Mouse (Mus musculus) cerebellum, adult (tissue): ENCODE results near the gene Cdk6.
"Not testable (repeated sequence)": the region's sequence is repeated elsewhere in the genome, so short reads cannot be mapped to it uniquely, and the experiment has no call there.

Source experiments
- ATAC-seq: cut with Nextera tagmentation; 2 replicates; pipeline ENCODE4 v1.9.2; 2017; ENCODE audit warnings: mild to moderate bottlenecking, moderate library complexity, mixed read lengths; ENCODE audit not compliant: insufficient number of reproducible peaks, low FRiP score, low TSS enrichment

Cdk6 gene

DNA sequence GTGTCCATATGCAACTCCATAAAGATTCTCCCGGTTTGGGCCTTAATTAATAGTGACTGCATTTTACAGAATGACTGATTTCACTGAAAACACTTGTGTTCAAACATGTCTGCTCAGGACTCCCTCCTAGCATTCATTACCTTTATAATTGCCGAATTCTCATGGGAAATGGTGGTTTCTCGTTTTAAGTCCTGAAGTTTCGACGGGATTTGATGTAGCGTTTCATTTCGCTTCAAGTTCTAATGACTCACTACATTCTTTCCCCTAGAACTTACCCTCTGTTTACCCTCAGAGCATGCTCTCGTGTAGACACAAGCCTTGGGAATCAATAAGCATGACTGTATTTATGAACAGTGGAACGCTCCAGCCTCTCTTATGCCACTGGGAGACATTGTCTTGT lies 66.6 kb downstream of the Cdk6 start:
- no peak for ATAC-seq

DNA sequence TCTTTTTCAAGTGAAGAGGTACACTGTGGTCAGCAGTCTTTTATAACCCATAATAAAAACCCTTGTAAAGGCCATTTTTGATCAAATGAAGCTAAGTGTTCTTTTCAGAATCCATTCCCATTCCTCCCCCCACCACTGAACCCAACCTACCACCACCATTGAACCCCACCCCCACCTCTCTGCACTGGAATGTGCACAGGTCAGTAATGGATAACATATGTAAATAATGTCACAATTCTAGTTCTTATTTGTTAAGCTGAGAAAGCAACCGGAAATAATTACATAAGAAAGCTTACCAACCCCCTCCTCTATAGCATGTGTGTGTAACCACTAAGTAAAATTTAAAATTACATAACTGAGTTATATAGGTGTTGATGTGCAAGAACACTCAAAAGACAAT lies 76.9 kb downstream of the Cdk6 start:
- not testable (repeated sequence) for ATAC-seq

DNA sequence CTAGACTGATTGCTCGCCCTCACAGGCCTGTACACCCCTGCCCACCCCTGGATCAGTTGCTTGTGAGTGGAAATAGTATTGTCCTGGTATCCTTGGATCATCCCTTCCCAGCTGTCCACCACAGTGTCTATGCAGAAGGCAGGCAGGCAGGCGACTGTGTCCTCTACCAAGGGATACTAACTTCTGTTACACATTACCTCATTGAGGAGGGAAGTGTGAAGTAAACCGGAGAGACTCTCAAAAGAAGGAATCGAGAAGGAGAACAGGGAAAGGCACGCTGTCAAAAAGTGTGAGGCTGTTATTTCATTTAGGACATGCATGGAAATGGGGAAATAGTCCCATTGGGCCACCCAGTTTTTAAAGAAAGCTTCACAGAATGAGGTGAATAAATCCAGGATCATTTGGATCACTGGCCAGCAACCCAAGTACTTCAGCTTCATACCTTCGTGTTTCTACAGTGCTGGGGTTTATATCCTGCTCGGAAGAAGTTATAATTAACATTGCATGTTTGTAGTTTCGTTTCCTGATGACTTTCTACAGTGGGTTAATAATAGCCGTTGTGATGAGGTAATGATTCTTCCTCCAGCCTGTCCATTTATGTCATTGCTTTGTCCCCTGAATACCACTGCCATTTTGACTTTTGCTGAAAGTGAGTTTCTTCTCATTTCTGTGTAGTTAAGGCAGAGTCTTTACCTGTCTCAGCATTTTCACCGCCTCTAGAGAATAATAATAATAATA lies 79.0 kb downstream of the Cdk6 start:
- no peak for ATAC-seq

DNA sequence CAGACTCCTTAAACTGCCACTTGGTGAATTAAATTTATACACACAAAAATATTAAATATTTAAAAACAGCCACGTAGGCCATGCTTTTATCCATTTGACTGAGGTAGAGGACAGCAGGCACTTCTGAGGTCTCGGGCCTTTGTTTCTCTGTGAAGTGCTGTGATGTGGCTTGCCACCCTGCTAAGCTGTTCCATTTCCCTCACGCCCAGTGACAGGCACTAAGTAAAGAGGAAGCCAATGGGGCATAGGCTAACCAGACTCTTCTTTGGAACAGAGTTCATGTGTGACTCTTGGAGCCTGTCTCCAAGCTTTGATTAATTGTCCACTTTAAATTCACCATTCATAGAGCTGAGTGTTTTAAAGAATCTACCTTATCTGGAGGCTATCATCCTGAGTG lies 79.5 kb downstream of the Cdk6 start:
- ATAC-seq, result no peak

DNA sequence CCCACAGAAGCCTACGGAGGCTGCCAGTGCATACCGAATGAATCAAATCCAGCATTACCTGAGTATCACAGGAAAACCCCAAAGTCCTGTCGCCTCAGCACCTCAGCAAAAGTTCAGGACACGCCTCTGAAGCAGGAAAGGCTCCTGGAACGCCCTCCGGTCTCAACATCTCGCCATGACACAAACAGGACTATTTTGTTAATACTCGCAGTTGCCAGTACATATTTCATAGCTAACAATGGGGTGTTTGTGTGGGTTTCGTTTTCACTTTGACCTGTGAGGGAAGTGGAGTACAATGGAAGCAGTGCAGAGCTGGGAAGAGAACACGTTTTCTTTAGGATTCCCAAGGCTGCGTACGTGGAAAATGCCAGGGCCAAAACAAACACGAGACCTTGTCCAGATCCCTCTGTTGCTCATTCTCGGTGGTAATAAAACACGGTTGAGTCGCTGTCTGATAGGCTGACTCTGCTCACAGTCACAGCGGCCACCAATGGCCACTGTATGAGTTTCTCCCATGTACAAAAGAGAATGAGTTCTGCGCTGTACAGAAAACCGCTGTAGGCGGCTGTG lies 91.9 kb downstream of the Cdk6 start:
- ATAC-seq, result not testable (repeated sequence)

DNA sequence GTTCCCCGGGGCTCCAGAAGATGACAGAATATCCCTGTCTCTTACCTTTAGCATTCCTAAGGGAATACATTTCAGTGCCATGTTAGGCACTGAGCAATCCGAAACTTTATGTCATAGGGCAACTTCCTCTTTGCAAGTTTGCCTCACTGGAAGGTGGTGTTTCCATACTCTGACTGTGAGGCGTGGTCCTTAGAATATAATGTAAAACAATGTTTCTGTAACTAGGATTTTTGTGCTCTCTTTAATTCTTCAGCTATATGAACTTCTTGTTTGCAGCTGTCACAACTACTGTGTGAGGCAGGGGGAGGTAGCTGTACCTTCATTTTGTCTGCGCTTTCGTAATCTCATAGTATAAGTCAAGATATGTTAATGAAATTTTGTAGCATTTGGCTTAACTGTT lies 92.8 kb downstream of the Cdk6 start:
- ATAC-seq, result not testable (repeated sequence)

DNA sequence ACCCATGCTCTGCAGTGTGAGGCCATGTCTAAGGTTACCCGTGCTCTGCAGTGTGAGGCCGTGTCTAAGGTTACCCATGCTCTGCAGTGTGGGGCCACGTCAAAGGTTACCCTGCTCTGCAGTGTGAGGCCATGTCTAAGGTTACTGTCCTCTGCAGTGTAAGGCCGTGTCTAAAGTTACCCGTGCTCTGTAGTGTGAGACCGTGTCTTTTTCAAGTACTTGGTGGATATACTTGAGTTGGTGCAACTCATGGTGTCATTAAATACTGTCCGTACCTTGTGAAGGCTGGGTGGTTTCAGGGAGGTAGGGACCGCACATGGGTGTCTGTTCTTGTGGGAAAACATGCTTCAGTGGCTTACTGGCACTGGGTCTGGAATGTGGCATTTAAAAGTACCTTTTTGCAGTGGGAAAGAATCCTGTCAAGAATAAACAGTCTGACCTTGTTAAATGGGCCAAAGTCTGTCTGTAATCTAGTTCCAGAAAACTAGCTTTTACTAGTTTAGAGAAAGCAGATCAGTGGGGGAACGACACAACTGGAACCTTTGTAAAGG lies 97.2 kb downstream of the Cdk6 start:
- ATAC-seq, result not testable (repeated sequence)

DNA sequence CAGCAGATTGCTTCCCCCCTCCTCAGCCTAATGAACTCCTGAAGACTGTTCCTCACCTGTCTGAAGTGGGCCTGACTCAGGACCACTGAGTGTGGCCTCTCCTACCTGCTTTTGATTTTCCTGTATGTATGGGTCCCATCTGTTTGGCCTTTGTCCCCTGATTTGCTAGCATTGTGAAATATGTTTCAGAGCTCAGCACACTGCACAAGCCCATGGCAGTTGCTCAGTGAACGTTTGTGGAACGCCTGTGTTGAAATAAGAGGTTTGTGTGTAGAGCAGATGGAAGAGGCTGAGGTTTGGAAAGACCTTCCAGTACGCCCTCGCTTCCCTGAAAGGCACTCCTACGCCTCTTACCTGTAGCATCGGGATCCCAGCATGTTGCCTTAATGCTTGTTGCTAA lies 98.1 kb downstream of the Cdk6 start:
- ATAC-seq, result not testable (repeated sequence)

DNA sequence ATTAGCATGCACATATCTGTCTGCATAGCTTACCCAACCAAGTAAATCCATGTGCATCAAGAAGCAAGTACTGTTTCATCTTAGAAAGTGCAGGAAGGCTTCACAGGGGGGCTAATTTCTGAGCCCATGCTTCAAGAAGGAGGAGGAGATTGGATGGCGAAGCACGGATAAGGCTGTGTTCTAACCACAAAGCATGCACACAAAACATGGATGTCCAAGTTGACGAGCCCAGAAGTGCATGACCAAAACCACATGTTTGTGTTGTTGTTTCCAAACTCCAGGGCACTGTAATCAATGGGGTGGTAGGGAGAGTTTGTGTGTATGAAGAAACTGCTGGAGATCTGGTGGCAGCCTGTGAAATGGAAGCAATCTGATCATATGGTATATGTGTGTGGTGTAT lies 101.2 kb downstream of the Cdk6 start:
- ATAC-seq, result not testable (repeated sequence)

DNA sequence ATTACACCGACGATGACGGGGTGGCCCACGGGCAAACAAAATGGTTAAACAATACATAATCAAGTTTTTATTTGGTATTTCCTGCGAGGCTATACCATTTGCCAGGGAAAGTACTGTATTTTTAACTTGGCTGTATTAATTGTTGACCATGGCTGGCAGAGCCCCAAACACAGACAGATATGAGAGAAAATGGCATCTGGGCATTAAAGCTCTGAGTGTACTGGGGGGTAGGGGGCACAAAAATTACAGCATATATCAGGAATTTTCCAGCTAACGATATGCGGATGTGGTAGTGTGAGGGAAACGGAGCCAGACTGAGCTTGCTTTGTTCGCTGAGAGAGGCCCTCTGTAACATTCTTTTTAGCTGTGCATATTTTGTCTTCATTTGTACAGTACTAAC lies 109.9 kb downstream of the Cdk6 start:
- ATAC-seq, result not testable (repeated sequence)

DNA sequence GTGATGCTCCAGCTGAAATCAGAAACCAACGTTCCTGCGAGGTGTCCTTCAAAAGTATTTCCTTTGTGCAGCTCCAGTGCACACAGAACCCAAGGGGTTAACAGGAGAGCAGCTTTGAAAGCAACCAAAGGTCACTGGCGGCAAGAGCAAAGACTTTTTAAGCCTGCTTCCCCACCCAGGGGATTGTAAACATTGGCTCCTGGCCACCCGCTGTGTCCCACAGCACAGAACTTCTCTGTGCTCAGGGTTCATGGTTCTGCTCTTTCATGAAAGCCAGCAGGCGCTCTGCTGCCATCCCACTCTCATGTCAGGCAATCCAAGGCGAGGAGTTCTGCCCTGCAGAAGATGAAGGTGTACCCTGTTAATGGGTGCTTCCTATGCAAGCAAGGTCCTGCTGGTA lies 112.7 kb downstream of the Cdk6 start:
- ATAC-seq, result not testable (repeated sequence)

DNA sequence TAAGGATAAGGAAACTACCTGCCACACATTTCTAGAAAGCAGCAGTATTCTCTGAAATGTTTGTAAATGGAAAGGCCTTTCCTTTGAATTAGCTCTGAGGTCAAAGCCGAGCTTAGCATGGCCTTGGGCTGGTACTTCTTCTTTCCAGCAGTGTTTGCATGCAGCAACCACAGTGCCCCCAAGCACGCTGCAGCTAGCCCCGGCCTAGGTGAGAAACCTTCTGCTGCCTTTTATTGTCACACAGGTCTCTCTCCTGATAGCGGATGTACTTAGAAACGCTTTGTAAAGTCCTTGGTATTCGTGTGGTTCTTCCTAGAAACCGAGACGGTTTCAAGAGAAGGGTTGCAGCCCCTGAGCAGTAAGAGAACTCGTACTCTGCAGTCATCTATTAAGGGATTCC lies 119.6 kb downstream of the Cdk6 start:
- no peak for ATAC-seq

DNA sequence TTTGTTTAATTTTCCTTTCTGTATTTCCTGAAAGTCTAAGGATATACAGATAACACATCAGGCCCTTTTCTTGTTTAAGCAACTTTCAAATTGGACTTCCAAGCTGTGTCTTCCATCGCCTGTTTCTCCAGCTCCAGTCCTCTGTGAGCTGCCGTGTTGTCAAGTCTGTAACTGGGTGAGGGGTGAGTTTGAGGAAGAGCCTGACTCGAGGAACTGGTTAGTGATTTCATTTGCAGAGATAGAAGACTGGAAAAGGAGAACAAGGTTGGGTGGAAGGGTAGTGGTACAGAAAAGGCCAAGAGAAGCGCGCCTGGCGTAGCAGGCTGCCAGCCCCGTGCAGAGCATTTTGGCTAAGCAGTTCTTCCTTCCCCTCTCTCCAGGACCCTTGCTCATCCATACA lies 120.1 kb downstream of the Cdk6 start:
- no peak for ATAC-seq

DNA sequence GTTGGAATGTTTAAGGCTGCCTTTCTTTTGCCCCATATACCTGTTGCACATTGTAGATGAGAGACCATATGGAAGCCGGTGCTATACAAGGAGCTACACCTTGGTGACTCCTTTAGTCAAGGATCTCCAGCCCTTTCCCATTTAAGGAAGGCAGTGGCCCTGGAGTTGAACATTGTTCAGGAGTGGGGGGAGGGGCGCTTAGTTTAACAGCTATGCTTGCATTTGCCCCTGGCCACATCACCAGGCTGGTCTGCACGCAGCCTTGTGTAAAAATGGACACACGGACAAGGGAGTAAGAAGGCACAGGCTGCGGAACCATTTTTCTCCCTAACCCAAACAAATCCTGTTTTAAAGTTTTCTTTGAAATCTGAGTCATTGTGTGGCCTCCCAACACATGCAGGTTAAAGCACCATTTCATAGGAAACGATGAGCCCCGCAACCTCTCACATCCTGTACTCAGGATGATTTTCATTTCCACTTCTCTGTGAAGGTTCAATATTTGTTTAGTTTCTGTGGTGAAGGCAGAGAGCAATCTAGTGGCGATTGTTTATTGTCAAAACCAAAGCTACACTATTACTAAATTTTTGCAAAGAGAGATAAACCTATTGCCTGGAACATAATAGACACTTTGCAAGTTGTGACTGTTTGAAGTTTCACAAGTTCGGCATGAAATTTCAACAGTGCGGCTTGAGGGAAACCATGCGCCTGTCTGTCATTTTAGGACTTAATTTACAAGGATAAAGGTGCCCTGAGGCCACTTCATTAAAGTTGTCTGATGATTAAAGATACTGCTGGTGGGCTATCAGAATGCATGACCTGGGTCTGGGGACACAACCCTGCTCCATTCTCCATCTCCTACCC lies 121.8 kb downstream of the Cdk6 start:
- ATAC-seq, result no peak

DNA sequence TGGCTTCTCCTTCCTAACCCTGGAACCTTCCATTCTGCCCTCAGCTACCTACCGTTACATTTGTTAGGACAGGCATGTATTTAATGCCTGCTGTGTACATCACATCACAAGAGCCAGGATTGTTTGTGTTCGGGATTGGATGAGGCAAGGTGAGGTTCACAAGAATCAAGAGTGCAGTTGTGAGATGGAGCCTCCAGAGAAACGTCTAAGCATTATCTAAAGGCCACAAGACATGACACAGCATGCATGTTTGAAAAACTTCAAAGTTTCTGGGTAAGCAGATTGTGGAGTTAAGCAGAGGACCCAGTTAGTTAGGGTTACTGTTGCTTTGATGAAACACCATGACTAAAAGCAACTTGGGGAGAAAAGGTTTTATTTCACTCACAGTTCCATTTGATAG lies 122.5 kb downstream of the Cdk6 start:
- ATAC-seq, result no peak

DNA sequence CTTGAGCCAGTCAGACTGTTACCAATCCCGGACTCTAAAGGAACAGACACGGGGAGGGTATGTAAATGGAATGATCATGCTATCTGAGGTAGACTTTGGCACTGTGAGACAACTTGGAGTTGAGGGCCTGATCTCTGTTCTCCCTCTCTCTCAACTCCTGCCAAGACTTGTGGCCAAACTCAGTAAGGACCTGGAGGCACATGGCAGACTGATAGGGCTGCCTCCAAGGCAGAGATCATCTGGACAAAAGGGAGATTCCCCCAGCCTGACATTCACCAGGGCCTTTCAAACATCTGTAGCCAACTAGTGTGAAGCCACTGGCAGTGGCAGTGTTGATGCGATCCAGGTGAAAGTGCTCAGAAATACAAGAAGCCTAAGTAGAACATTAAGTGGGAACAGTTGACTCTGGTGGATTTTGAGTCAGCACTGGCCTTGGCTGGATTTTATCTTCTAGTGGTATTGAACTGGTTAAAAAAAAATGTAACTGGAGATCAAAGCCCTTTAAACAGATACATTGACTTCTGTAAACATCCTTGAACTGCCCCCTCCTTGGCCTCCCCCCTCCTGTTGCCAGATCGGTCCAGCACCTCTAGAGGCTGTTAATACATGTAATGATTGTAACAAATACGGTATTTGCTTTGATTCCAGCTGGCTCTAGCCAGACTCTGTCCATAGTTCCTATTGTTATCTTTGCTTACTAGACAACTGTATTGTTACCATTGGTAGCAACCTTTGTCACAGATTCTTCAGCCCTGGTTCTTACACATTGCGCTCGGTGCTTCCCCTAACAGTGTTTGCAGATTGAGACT lies 125.0 kb downstream of the Cdk6 start:
- no peak for ATAC-seq

DNA sequence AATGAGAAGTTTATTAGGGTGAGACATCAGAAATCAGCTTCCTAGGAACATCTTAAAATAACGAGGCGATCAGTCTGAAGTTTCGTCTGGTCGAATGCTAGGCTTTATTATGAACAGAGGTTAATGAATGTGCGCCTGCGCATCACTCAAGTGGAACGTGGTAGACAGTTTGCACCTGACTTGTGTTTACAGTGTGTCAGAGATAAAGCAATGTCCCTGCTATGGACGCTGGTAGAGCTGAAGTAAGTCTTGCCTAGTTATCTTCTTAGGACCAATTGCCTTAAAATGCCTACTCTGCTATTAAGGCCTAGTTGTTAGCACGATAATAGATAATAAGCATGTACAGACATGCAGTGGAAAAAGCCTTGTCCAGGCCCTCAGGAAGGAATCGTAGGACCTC lies 129.6 kb downstream of the Cdk6 start:
- no peak for ATAC-seq

DNA sequence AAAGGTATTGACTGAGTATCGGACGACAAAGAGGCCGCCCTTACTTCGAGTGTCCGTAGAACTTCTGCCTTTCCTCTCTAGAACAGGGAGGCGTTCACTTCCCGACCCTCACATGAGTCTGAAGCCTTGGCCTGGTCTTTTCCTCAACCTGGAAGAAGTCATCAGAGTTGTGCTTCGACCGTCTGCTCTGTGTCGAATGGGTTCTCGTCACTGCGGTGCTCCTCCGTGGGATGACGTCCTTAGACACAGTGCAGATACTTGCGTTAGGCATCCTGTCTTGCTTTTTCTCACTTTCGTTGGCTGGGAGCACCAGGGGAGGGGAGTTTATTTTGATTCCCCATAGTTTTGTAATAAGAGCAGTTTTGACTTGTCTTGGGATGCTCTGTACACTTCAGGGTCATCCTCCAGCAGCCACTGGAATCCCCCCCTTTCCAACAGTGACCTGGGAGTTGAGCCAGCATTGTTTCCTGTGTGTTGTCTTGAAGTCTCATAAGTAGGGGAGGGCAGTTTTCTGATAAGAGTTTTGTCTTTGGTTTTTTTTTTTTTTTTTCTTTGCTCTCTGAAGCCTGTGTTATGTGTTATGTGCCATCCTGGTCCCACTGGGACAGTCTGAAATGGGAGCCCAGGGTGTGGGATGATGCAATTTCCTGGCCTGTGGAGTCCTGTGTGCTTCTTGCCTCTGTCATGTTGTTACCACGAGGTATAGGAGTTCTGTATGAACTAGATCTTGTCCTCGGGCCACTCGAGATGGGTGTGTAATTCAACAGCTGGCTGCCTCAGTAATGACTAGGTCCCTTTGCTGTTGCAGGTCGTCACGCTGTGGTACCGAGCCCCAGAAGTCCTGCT lies 131.2 kb downstream of the Cdk6 start:
- no peak for ATAC-seq

DNA sequence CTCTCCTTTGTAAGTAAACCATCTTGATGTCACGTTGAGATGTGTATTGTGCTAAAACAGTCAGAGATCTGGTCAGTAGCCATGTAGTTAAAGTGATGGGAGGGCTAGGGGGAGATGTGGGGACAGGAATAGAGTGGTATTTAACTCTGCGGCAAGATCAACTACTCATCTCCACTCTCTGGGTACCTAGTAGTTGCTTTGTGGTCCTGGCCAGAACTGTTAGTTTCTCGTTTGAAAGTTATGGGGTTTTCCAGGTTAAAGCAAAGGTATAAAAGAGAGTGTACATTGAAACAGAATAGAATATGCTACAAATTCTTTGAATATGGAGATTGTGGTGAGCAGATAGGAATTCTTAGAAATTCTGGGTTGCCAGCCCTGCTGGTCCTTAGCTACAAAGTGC lies 136.4 kb downstream of the Cdk6 start:
- ATAC-seq, result no peak
